8 mouse cellular contexts compared by ENCODE assay signal in the genomic region with DNA sequence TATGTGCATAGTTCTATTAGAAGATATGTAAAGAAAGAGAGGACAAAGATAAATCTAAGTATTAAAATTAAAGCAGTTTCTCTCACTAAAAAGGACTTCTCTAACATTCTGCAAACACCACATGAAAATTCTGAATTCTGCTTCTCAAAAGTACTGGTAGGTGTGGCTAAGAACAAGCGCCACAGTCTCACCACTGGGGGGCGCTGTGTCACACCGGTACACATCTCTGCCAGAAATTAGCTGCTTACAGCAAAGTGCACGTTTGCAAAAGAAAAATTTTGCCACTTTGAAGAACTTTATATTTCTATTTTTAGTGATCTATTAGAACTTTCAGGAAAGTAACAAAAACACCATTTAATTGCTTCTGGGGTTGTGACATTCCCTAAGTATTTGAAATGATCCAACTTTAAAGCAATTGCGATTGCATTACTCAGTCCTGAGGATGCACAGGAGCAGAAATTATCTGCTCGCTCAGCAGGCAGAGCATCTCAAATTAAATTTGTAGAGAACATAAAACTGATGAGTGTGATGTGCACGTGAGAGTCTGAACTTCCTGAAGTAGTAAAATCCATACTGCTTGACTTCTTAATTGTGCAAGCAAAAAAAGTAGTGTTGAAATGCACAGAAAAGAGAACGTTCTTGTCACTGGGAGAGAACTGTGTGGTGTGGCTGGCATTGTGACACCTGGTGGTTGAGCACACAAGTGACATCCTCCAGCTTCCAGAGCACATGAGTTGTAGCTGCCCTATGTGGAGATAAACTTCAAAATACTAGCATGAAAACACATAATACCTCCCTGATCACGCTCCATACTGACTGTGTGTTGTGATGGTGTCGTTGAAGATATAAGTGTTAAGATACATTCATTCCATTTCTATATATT. TPM values are rescaled to one million over a fixed set of nuclear protein-coding genes. Genes with fewer than 3 reads are reported as not detected.
DNase-seq lines count a peak whose midpoint lies in the region; ATAC-seq and TF ChIP-seq lines count a peak whose summit lies in the region.

No protein-coding gene starts in this region.

- peak; percentile 60 for DNase-seq in layer of hippocampus, adult 11-12 months (ENCODE audit: low spot score)
- DNase-seq in layer of hippocampus, adult 9-10 months (ENCODE audit: low spot score): no peak
- peak; percentile 19 for DNase-seq in gastrocnemius, postnatal 25 days
- DNase-seq in kidney, adult 11 months: peak; percentile 34
- DNase-seq in midbrain, postnatal 0 days (ENCODE audit: low spot score): peak; percentile 77
- peak; percentile 46 to 69 for DNase-seq in spleen, adult 2 months (ENCODE audit: low read depth in 1 of 2, low spot score in 2 of 2)

- H3K27ac ChIP-seq in limb, embryonic 13.5 days: no peak overlapping the region
- H3K27ac ChIP-seq in midbrain, postnatal 0 days (ENCODE audit: low read depth, low read length): no peak overlapping the region
- no peak overlapping the region for H3K27ac ChIP-seq in spleen, adult 2 months (ENCODE audit: insufficient read depth, low read length)

- 28% methylated on average over 10 of the region's 10 CpGs for WGBS in limb, embryonic 13.5 days
- WGBS in midbrain, postnatal 0 days: 29% methylated on average over 10 of the region's 10 CpGs
- WGBS in spleen, adult 2 months: 26% methylated on average over 10 of the region's 10 CpGs

- no peaks in the 10 kb centered on the region for H3K36me3 ChIP-seq in limb, embryonic 13.5 days
- H3K36me3 ChIP-seq in midbrain, postnatal 0 days (ENCODE audit: insufficient read depth, low read length): no peaks in the 10 kb centered on the region
- H3K36me3 ChIP-seq in spleen, adult 2 months (ENCODE audit: control insufficient read depth, insufficient read depth, low read length): no peaks in the 10 kb centered on the region

- no peaks in the 10 kb centered on the region for H3K27me3 ChIP-seq in limb, embryonic 13.5 days
- H3K27me3 ChIP-seq in midbrain, postnatal 0 days (ENCODE audit: insufficient read depth, low read length): no peaks in the 10 kb centered on the region
- 0 out of 2 replicates have a peak, but pooled peaks cover 2% of the 10 kb centered on the region for H3K27me3 ChIP-seq in spleen, adult 2 months (ENCODE audit: control insufficient read depth, insufficient read depth, low read length)

- H3K9me3 ChIP-seq in limb, embryonic 13.5 days: no peaks in the 10 kb centered on the region
- H3K9me3 ChIP-seq in midbrain, postnatal 0 days (ENCODE audit: low read length): no peaks in the 10 kb centered on the region

- peak; percentile 80 for TF ChIP-seq CTCF in midbrain, postnatal 0 days (IDR thresholded peaks at IDR 0.05)
- TF ChIP-seq CTCF in spleen, adult 2 months (IDR thresholded peaks at IDR 0.05; ENCODE audit: extremely low read depth, insufficient read depth, insufficient read length, insufficient replicate concordance): peak; percentile 78; the same call in 1 of the 2 replicates

- no peak overlapping the region for H3K4me3 ChIP-seq in limb, embryonic 13.5 days
- no peak overlapping the region for H3K4me3 ChIP-seq in midbrain, postnatal 0 days (ENCODE audit: low read depth, low read length)
- H3K4me3 ChIP-seq in spleen, adult 2 months (ENCODE audit: extremely low read depth, insufficient read depth, insufficient read length): no peak overlapping the region

- H3K4me1 ChIP-seq in limb, embryonic 13.5 days: peaks cover 3% of the 10 kb centered on the region; the same call in 1 of the 2 replicates
- H3K4me1 ChIP-seq in midbrain, postnatal 0 days (ENCODE audit: insufficient read depth, low read length): no peaks in the 10 kb centered on the region
- H3K4me1 ChIP-seq in spleen, adult 2 months (ENCODE audit: control insufficient read depth, insufficient read depth, insufficient read length): no peaks in the 10 kb centered on the region

- no peak overlapping the region for H3K9ac ChIP-seq in limb, embryonic 13.5 days
- H3K9ac ChIP-seq in midbrain, postnatal 0 days (replicated peaks; ENCODE audit: low read length, poor library complexity, severe bottlenecking): no peak overlapping the region

- peak; percentile 90 for ATAC-seq in common myeloid progenitor, adult 5-6 weeks (replicated peaks; ENCODE audit: low read depth, poor library complexity, severe bottlenecking)
- ATAC-seq in limb, embryonic 13.5 days (ENCODE audit: low FRiP score, low read depth): no peak
- ATAC-seq in midbrain, postnatal 0 days (ENCODE audit: low FRiP score): 0 out of 2 replicates have a peak, but pooled peaks have one; percentile 52

- no peak for TF ChIP-seq POLR2A in spleen, adult 2 months (IDR thresholded peaks at IDR 0.05; ENCODE audit: low read depth, low read length)

- peak overlapping the region; percentile 3; the same call in 1 of the 2 replicates for H3K4me2 ChIP-seq in limb, embryonic 13.5 days (replicated peaks)
- peak overlapping the region; percentile 22; the same call in 1 of the 2 replicates for H3K4me2 ChIP-seq in midbrain, postnatal 0 days (ENCODE audit: low read depth, low read length, poor library complexity, severe bottlenecking)

RNA-seq across cellular contexts. Expression of a gene that starts 18.8 kb away (rescaled TPM):
- 190 and 200 TPM in 2 replicates for total RNA-seq in common myeloid progenitor, adult 5-6 weeks (2017)
- total RNA-seq in gastrocnemius, postnatal 25 days (2021): 10 to 100 TPM; 50.4 to 57.5 TPM
- polyA plus RNA-seq in limb, embryonic 13.5 days (2015; fragmentation: Nextera tagmentation; extraction: Ambion mirVana): 163 and 169 TPM in 2 replicates
- 89.0 and 109 TPM in 2 replicates for total RNA-seq in midbrain, postnatal 0 days (2014; rRNA removed)
- 178 and 196 TPM in 2 replicates for polyA plus RNA-seq in midbrain, postnatal 0 days (2015; fragmentation: Nextera tagmentation; extraction: Ambion mirVana)
- 10.1 and 10.5 TPM in 2 replicates for polyA plus RNA-seq in spleen, adult 2 months (2012; rRNA removed)
